Mouse (Mus musculus): ENCODE measurements around the gene Cyp17a1. TPM values are rescaled to one million over a fixed set of nuclear protein-coding genes. Genes with fewer than 3 reads are reported as not detected.
A peak's percentile ranks its signal among the peaks of the same experiment; 100 is the strongest.

The Cyp17a1 gene
- polyA plus RNA-seq, 1 experiment, result 0.26 TPM

GRCm38 (mm10) chr19:46706540-46707295 lies 33.7 kb upstream of the Cyp17a1 start:
- no peaks in the 10 kb centered on the region for H3K36me3 ChIP-seq (ENCODE audit: control insufficient read depth, insufficient read depth, low read length)
- DNase-seq, result no peak
- peaks cover 16% of the 10 kb centered on the region for H3K4me1 ChIP-seq (replicated peaks; ENCODE audit: control insufficient read depth, insufficient read depth, low read length)
- no peak overlapping the region for H3K4me3 ChIP-seq (ENCODE audit: control insufficient read depth, insufficient read depth, low read length)
- TF ChIP-seq POLR2A (IDR thresholded peaks at IDR 0.05; ENCODE audit: control insufficient read depth, extremely low read depth, insufficient read depth, low read length, poor library complexity) (no peak), CTCF (IDR thresholded peaks at IDR 0.05; ENCODE audit: borderline replicate concordance, control insufficient read depth, extremely low read depth, insufficient read depth, low read length, poor library complexity) (no peak)
- H3K27ac ChIP-seq (ENCODE audit: control insufficient read depth, insufficient read depth, low read length), result no peak overlapping the region
- whole genome bisulfite sequencing, result 82% methylated on average over 9 of the region's 9 CpGs
- H3K27me3 ChIP-seq (ENCODE audit: control insufficient read depth, insufficient read depth, low read length), result no peaks in the 10 kb centered on the region

- no peak overlapping the region for H3K4me3 ChIP-seq (ENCODE audit: control insufficient read depth, insufficient read depth, low read length)
- H3K27ac ChIP-seq (ENCODE audit: control insufficient read depth, insufficient read depth, low read length), result no peak overlapping the region
- no peaks in the 10 kb centered on the region for H3K27me3 ChIP-seq (ENCODE audit: control insufficient read depth, insufficient read depth, low read length)
- TF ChIP-seq POLR2A (IDR thresholded peaks at IDR 0.05; ENCODE audit: control insufficient read depth, extremely low read depth, insufficient read depth, low read length, poor library complexity) (no peak), CTCF (IDR thresholded peaks at IDR 0.05; ENCODE audit: borderline replicate concordance, control insufficient read depth, extremely low read depth, insufficient read depth, low read length, poor library complexity) (no peak)
- H3K4me1 ChIP-seq (replicated peaks; ENCODE audit: control insufficient read depth, insufficient read depth, low read length), result peaks cover 16% of the 10 kb centered on the region
- 14% methylated on average over 7 of the region's 7 CpGs for WGBS
- no peaks in the 10 kb centered on the region for H3K36me3 ChIP-seq (ENCODE audit: control insufficient read depth, insufficient read depth, low read length)
- DNase-seq, result peak; percentile 19
Measured at GRCm38 (mm10) chr19:46705779-46706495, 33.0 kb upstream of the Cyp17a1 start.

- no peak overlapping the region for H3K4me3 ChIP-seq (ENCODE audit: control insufficient read depth, insufficient read depth, low read length)
- H3K4me1 ChIP-seq (replicated peaks; ENCODE audit: control insufficient read depth, insufficient read depth, low read length), result peaks cover 19% of the 10 kb centered on the region
- H3K36me3 ChIP-seq (ENCODE audit: control insufficient read depth, insufficient read depth, low read length), result no peaks in the 10 kb centered on the region
- 93% methylated on average over 9 of the region's 9 CpGs for WGBS
- H3K27me3 ChIP-seq (ENCODE audit: control insufficient read depth, insufficient read depth, low read length), result no peaks in the 10 kb centered on the region
- no peak overlapping the region for H3K27ac ChIP-seq (ENCODE audit: control insufficient read depth, insufficient read depth, low read length)
- TF ChIP-seq CTCF (IDR thresholded peaks at IDR 0.05; ENCODE audit: borderline replicate concordance, control insufficient read depth, extremely low read depth, insufficient read depth, low read length, poor library complexity), result no peak
- TF ChIP-seq POLR2A (IDR thresholded peaks at IDR 0.05; ENCODE audit: control insufficient read depth, extremely low read depth, insufficient read depth, low read length, poor library complexity), result no peak
- DNase-seq, result no peak
Measured at GRCm38 (mm10) chr19:46701156-46701555, 28.2 kb upstream of the Cyp17a1 start.

GRCm38 (mm10) chr19:46699011-46699481 lies 26.1 kb upstream of the Cyp17a1 start:
- 55% methylated on average over 10 of the region's 10 CpGs for WGBS
- DNase-seq, result no peak
- Histone ChIP-seq H3K4me1 (replicated peaks; ENCODE audit: control insufficient read depth, insufficient read depth, low read length) (peaks cover 13% of the 10 kb centered on the region), H3K27me3 (ENCODE audit: control insufficient read depth, insufficient read depth, low read length) (no peaks in the 10 kb centered on the region), H3K27ac (ENCODE audit: control insufficient read depth, insufficient read depth, low read length) (no peak overlapping the region), H3K36me3 (ENCODE audit: control insufficient read depth, insufficient read depth, low read length) (no peaks in the 10 kb centered on the region), H3K4me3 (ENCODE audit: control insufficient read depth, insufficient read depth, low read length) (no peak overlapping the region)
- TF ChIP-seq POLR2A (IDR thresholded peaks at IDR 0.05; ENCODE audit: control insufficient read depth, extremely low read depth, insufficient read depth, low read length, poor library complexity), result no peak
- peak; percentile 13; the same call in 1 of the 2 replicates for TF ChIP-seq CTCF (IDR thresholded peaks at IDR 0.05; ENCODE audit: borderline replicate concordance, control insufficient read depth, extremely low read depth, insufficient read depth, low read length, poor library complexity)

GRCm38 (mm10) chr19:46697840-46698517 lies 25.0 kb upstream of the Cyp17a1 start:
- H3K27me3 ChIP-seq (ENCODE audit: control insufficient read depth, insufficient read depth, low read length), result no peaks in the 10 kb centered on the region
- TF ChIP-seq CTCF (IDR thresholded peaks at IDR 0.05; ENCODE audit: borderline replicate concordance, control insufficient read depth, extremely low read depth, insufficient read depth, low read length, poor library complexity), result no peak
- no peak for TF ChIP-seq POLR2A (IDR thresholded peaks at IDR 0.05; ENCODE audit: control insufficient read depth, extremely low read depth, insufficient read depth, low read length, poor library complexity)

GRCm38 (mm10) chr19:46696943-46697342 lies 24.0 kb upstream of the Cyp17a1 start:
- TF ChIP-seq POLR2A (IDR thresholded peaks at IDR 0.05; ENCODE audit: control insufficient read depth, extremely low read depth, insufficient read depth, low read length, poor library complexity), result no peak
- no peak for TF ChIP-seq CTCF (IDR thresholded peaks at IDR 0.05; ENCODE audit: borderline replicate concordance, control insufficient read depth, extremely low read depth, insufficient read depth, low read length, poor library complexity)

More at GRCm38 (mm10) chr19:46697840-46698517, 25.0 kb upstream of the Cyp17a1 start:
- Histone ChIP-seq H3K4me1 (replicated peaks; ENCODE audit: control insufficient read depth, insufficient read depth, low read length) (peaks cover 13% of the 10 kb centered on the region), H3K27ac (ENCODE audit: control insufficient read depth, insufficient read depth, low read length) (no peak overlapping the region), H3K4me3 (ENCODE audit: control insufficient read depth, insufficient read depth, low read length) (peak overlapping the region; percentile 13; the same call in 1 of the 2 replicates), H3K36me3 (ENCODE audit: control insufficient read depth, insufficient read depth, low read length) (no peaks in the 10 kb centered on the region)
- no peak for DNase-seq
- WGBS, result 47% methylated on average over 19 of the region's 19 CpGs

More at GRCm38 (mm10) chr19:46696943-46697342, 24.0 kb upstream of the Cyp17a1 start:
- WGBS, result 97% methylated on average over 7 of the region's 7 CpGs
- no peak overlapping the region for H3K4me3 ChIP-seq (ENCODE audit: control insufficient read depth, insufficient read depth, low read length)
- no peak overlapping the region for H3K27ac ChIP-seq (ENCODE audit: control insufficient read depth, insufficient read depth, low read length)
- H3K27me3 ChIP-seq (ENCODE audit: control insufficient read depth, insufficient read depth, low read length), result no peaks in the 10 kb centered on the region
- no peaks in the 10 kb centered on the region for H3K36me3 ChIP-seq (ENCODE audit: control insufficient read depth, insufficient read depth, low read length)
- peaks cover 13% of the 10 kb centered on the region for H3K4me1 ChIP-seq (replicated peaks; ENCODE audit: control insufficient read depth, insufficient read depth, low read length)
- no peak for DNase-seq
